Mouse (Mus musculus) stomach, embryonic 15.5 days (tissue): ENCODE data around the gene Anapc16. TPM values are rescaled to one million over a fixed set of nuclear protein-coding genes. Genes with fewer than 3 reads are reported as not detected.

Experiments used
- ATAC-seq: fragments of 200-750 bp; cut with Nextera tagmentation; 2 replicates; pipeline ENCODE4 v1.8.0; 2017; ENCODE audit warnings: low read depth, moderate number of reproducible peaks, moderate TSS enrichment; ENCODE audit not compliant: insufficient read depth, low FRiP score
- H3K27ac ChIP-seq: fragments of 300-500 bp; sonication (generic); 2 replicates; pipeline ENCODE4 v1.5.1; 2015; ENCODE audit warnings: mild to moderate bottlenecking, inconsistent platforms
- H3K27me3 ChIP-seq: fragments of 300-500 bp; sonication (generic); replicated peaks from 2 replicates; pipeline ENCODE4 v1.6.1; 2015; ENCODE audit warnings: inconsistent platforms
- H3K36me3 ChIP-seq: fragments of 300-500 bp; sonication (generic); 2 replicates; pipeline ENCODE4 v1.6.1; 2015; ENCODE audit warnings: inconsistent platforms
- H3K4me1 ChIP-seq: fragments of 300-500 bp; sonication (generic); 2 replicates; pipeline ENCODE4 v1.6.1; 2015; ENCODE audit warnings: inconsistent platforms
- H3K4me2 ChIP-seq: fragments of 300-500 bp; sonication (generic); 2 replicates; pipeline ENCODE4 v1.6.1; 2015; ENCODE audit warnings: mild to moderate bottlenecking, inconsistent platforms
- H3K4me3 ChIP-seq: fragments of 300-500 bp; sonication (generic); replicated peaks from 2 replicates; pipeline ENCODE4 v1.5.1; 2015; ENCODE audit warnings: inconsistent platforms
- H3K9ac ChIP-seq: fragments of 300-500 bp; sonication (generic); 2 replicates; pipeline ENCODE4 v1.6.1; 2015; ENCODE audit warnings: inconsistent platforms
- H3K9me3 ChIP-seq: fragments of 300-500 bp; sonication (generic); 2 replicates; pipeline ENCODE4 v1.6.1; 2016; ENCODE audit warnings: inconsistent platforms
- WGBS: fragments of 180-500 bp; shearing (Covaris S2); methylation state at CpG from one replicate; pipeline ENCODE4 v1.1.7; 2015; 5-methylcytosine and 5-hydroxymethylcytosine counted together
- polyA plus RNA-seq: library from polyadenylated mRNA; unstranded; fragments of >200 nt; fragmentation: Nextera tagmentation; extraction: Ambion mirVana; gene quantifications from 2 replicates; pipeline ENCODE4 v1.2.1, GENCODE M21; 2015

Anapc16 gene
- polyA plus RNA-seq, 1 experiment from 2014 or later = 107 TPM

GRCm38 (mm10) chr10:59946362-59946761 lies 56.6 kb downstream of the Anapc16 start:
- no peak for ATAC-seq
- 88% methylated on average over 5 of the region's 5 CpGs for WGBS
- no peak overlapping the region for H3K27ac ChIP-seq
- no peaks in the 10 kb centered on the region for H3K9me3 ChIP-seq
- H3K36me3 ChIP-seq = no peaks in the 10 kb centered on the region
- H3K4me2 ChIP-seq = no peak overlapping the region
- peaks cover 30% of the 10 kb centered on the region for H3K4me1 ChIP-seq
- H3K27me3 ChIP-seq = no peaks in the 10 kb centered on the region
- no peak overlapping the region for H3K9ac ChIP-seq
- H3K4me3 ChIP-seq = no peak overlapping the region

GRCm38 (mm10) chr10:59945416-59945815 lies 57.5 kb downstream of the Anapc16 start:
- no peaks in the 10 kb centered on the region for H3K36me3 ChIP-seq
- no peak overlapping the region for H3K9ac ChIP-seq
- H3K27ac ChIP-seq = no peak overlapping the region
- WGBS = 96% methylated on average over 3 of the region's 3 CpGs
- peaks cover 30% of the 10 kb centered on the region for H3K4me1 ChIP-seq
- H3K27me3 ChIP-seq = no peaks in the 10 kb centered on the region
- ATAC-seq = no peak
- no peak overlapping the region for H3K4me2 ChIP-seq
- H3K4me3 ChIP-seq = no peak overlapping the region
- H3K9me3 ChIP-seq = no peaks in the 10 kb centered on the region

GRCm38 (mm10) chr10:59943421-59943989 lies 59.4 kb downstream of the Anapc16 start:
- ATAC-seq = peak; percentile 79
- peak overlapping the region; percentile 62 for H3K27ac ChIP-seq
- H3K4me2 ChIP-seq = peak overlapping the region; percentile 57
- no peaks in the 10 kb centered on the region for H3K9me3 ChIP-seq
- peak overlapping the region; percentile 15 for H3K4me3 ChIP-seq
- H3K27me3 ChIP-seq = no peaks in the 10 kb centered on the region
- H3K4me1 ChIP-seq = peaks cover 18% of the 10 kb centered on the region
- 29% methylated on average over 13 of the region's 13 CpGs for WGBS
- H3K9ac ChIP-seq = no peak overlapping the region
- H3K36me3 ChIP-seq = no peaks in the 10 kb centered on the region

GRCm38 (mm10) chr10:59942847-59943420 lies 60.0 kb downstream of the Anapc16 start:
- Histone ChIP-seq H3K4me1 (peaks cover 18% of the 10 kb centered on the region), H3K4me3 (peak overlapping the region; percentile 15), H3K9ac (no peak overlapping the region), H3K36me3 (no peaks in the 10 kb centered on the region), H3K27me3 (no peaks in the 10 kb centered on the region), H3K4me2 (peak overlapping the region; percentile 57), H3K9me3 (no peaks in the 10 kb centered on the region), H3K27ac (peak overlapping the region; percentile 62)
- 2% methylated on average over 16 of the region's 16 CpGs for WGBS
- peak; percentile 51 for ATAC-seq

- Histone ChIP-seq H3K4me1 (peaks cover 18% of the 10 kb centered on the region), H3K4me3 (peak overlapping the region; percentile 15), H3K4me2 (peak overlapping the region; percentile 57), H3K9ac (no peak overlapping the region), H3K9me3 (no peaks in the 10 kb centered on the region), H3K27ac (peak overlapping the region; percentile 62; the same call in 1 of the 2 replicates), H3K36me3 (no peaks in the 10 kb centered on the region), H3K27me3 (no peaks in the 10 kb centered on the region)
- ATAC-seq = no peak
- 36% methylated on average over 21 of the region's 21 CpGs for WGBS
These were observed 60.6 kb downstream of the Anapc16 start for GRCm38 (mm10) chr10:59942281-59942846.

GRCm38 (mm10) chr10:59939081-59939480 lies 63.9 kb downstream of the Anapc16 start:
- Histone ChIP-seq H3K9me3 (no peaks in the 10 kb centered on the region), H3K27me3 (no peaks in the 10 kb centered on the region), H3K4me3 (no peak overlapping the region), H3K4me2 (no peak overlapping the region), H3K36me3 (no peaks in the 10 kb centered on the region), H3K27ac (no peak overlapping the region), H3K4me1 (peaks cover 30% of the 10 kb centered on the region), H3K9ac (no peak overlapping the region)
- ATAC-seq = no peak
- 71% methylated on average over 1 of the region's 1 CpGs for WGBS

GRCm38 (mm10) chr10:59938662-59939061 lies 64.3 kb downstream of the Anapc16 start:
- 77% methylated on average over 5 of the region's 5 CpGs for WGBS
- no peaks in the 10 kb centered on the region for H3K36me3 ChIP-seq

More at GRCm38 (mm10) chr10:59938662-59939061, 64.3 kb downstream of the Anapc16 start:
- Histone ChIP-seq H3K9me3 (no peaks in the 10 kb centered on the region), H3K4me3 (no peak overlapping the region), H3K4me1 (peaks cover 27% of the 10 kb centered on the region), H3K4me2 (no peak overlapping the region), H3K9ac (no peak overlapping the region), H3K27me3 (no peaks in the 10 kb centered on the region), H3K27ac (no peak overlapping the region)
- ATAC-seq = no peak

Other genes starting within 250 kb of the Anapc16 start
- gene Dnajb12, start 123.6 kb downstream of the Anapc16 start, polyA plus RNA-seq = 20.6 and 22.0 TPM in 2 replicates
- gene Ddit4, start 51.3 kb downstream of the Anapc16 start, polyA plus RNA-seq = 45.6 and 45.8 TPM in 2 replicates
- gene Ascc1, start 330 bp downstream of the Anapc16 start, polyA plus RNA-seq = 42.4 and 47.0 TPM in 2 replicates
- 5.3 and 6.1 TPM in 2 replicates for gene Spock2, start 103.1 kb upstream of the Anapc16 start, polyA plus RNA-seq
- 2.2 and 2.3 TPM in 2 replicates for gene Chst3, start 216.1 kb upstream of the Anapc16 start, polyA plus RNA-seq